Mouse (Mus musculus) thymus, postnatal 4 days (tissue): ENCODE results near the gene Tspan9.

ENCODE experiments used
- DNase-seq: peaks from one replicate; pipeline ENCODE4 v3.0.0; 2021

Tspan9 gene

GRCm38 (mm10) chr6:128075453-128076003 is 67.9 kb downstream of the Tspan9 start:
- no peak for DNase-seq

DNA sequence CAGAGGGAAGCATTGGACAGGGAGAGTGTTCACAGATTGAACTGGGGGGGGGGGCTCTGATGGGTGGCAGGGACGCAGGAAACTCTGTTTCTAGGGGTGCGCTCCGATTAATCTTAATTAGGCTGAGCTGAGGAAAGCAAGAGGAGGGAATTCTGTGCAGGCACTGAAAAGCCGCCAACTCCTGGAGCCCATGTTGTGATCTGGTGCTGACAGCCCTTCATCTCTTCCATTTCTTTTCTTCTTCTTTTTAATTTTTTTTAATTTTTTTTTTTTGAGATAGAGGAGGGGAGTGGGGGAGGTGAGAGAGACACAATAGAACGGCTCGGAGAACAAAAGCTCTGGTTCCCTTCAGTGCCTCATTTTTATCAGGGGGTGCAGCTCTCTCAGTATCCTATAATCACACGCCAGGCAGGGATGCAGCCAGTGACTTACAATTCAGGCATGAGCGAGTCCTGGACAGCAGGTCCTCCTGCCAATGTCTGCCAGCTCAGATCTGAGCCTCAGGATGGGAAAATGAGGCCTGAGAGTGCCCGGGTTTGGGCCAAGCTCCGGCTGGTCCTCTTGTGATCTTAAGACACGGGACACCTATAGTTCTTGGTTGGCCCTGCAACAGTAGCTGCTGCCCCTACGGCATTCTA is 72.4 kb downstream of the Tspan9 start:
- no peak for DNase-seq

DNA sequence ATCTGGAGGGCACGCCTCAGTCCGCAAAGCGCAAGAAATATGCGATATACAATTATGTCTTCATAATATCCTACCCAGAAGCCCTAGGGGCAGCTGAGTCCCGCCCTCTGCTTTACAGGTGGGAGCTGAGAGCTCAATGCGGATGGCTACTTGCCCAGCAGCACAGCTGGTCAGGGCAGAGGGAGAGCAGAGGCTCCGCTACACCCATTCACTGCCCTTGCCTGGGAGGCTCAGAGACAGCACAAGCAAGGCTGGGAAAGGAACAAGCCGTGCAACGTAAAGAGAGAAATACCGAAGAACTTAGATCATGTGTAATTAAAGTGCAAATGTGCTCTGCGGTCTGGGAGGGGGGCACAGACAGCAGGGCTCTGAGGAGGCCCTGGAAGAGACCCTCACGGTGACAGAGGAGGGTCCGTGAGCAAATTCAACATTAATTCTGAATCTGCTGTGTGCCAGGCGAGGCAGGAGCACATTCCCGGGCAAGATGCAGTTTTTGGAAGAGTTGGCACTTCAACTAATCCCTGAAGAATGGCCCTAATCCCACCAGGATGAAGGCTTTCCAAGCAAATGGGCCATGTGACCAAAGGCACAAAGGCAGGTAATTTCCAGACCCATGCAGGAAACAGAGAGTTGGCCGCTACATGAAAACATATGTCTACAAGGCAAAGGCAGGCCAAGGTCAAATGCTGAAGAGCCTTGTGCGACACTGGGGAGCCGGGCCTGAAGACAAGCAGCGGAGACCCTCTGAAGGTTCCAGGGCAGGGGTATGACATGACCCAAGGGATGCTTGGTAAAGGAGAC is 73.1 kb downstream of the Tspan9 start:
- no peak for DNase-seq

- DNase-seq = no peak
Measured at GRCm38 (mm10) chr6:128068144-128068543, 75.2 kb downstream of the Tspan9 start.

DNA sequence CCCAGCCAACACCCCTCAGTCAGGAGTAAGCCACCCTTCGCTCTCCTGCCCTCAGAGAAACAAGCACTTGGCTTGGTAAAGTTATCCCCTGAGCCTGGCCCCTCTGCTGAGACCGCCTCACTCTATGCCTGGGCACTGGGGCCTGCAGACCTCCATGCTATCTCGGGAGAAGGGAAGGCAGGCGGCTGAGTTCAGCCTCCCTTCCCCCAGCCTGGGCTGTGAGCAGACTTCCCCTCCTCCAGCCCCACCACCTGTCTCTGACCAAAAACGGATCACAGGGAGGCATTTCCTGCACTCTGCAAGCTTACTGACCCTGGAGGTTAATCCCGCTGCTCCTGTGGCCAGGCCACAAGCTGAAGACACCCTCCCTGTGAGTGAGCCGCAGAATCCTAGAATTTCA is 77.4 kb downstream of the Tspan9 start:
- peak; percentile 26 for DNase-seq

GRCm38 (mm10) chr6:128063501-128063900 is 79.9 kb downstream of the Tspan9 start:
- peak; percentile 50 for DNase-seq

- DNase-seq = no peak
Measured at GRCm38 (mm10) chr6:128062784-128063183, 80.6 kb downstream of the Tspan9 start.

GRCm38 (mm10) chr6:128062216-128062615 is 81.2 kb downstream of the Tspan9 start:
- DNase-seq = no peak

GRCm38 (mm10) chr6:128061342-128061741 is 82.1 kb downstream of the Tspan9 start:
- DNase-seq = no peak

- no peak for DNase-seq
Measured at GRCm38 (mm10) chr6:128058570-128058969, 84.8 kb downstream of the Tspan9 start.

DNA sequence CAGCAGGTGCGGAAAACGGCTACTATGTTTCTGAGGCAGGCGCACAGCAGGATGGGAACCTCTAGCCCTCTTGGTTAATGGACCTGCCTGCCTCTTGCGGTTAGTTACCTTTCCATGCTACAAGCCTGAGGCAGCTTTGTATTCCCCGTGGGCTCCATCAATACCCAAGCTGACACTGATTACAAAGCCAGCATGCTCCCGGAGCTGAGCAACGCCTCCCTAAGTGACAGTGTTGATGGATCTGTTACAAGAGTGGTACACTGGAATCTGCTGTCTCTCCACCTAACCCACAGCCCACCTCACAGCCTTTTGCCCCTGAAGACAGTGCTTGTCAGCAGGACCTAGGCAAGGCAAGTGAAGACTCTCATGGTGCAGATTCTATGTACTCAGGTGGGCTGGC is 85.2 kb downstream of the Tspan9 start:
- no peak for DNase-seq

DNA sequence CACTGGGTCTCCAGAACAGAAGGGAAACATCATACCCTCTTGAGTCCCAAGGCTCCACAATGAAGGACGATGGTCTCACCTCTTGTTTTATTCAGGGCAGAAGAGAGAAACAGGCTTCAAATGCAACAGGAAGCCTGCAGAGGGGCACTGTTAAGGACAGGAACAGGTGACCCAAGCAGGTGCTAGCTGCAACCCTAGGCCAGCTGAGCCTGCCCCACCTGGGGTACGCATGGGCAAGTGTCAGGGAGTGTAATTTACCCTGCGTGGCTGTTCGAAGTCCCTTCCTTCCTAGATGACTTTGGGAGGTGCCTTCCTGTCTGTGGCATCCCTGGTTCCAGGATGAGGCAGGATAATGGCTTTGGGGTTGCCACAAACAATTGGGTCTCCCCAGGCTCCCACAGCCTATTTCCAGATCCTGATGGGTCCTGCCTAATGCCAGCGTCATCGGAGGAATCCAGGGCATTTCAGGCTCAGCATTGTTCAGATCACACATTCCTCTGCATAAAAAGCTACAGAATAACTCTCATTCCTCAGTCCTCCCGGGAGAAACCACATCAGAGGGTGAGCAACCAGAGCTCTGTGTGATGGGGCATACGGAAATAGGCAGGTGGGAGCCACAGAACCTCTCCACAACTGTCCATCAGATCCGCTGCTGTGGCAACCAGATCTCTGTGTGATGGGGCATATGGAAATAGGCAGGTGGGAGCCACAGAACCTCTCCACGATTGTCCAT is 90.2 kb downstream of the Tspan9 start:
- DNase-seq = no peak

DNA sequence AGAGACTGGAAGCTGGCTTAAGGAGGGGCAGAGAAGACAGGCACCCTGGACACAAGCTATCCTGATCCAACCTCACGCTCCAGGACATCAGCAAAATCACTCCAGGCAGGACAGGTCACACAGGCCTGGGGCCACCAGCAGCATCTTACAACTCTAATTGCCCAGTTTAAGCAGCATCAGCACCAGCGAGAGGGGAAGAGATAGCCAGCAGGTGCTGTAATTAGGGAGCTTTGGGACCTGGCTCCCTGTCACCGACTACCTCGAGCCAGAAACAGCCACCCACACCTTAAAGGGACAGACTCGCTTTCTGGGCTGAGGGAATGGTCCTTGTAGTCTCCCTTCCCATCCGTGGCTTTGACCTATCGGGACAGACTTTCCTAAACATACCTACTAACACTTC is 95.7 kb downstream of the Tspan9 start:
- no peak for DNase-seq

DNA sequence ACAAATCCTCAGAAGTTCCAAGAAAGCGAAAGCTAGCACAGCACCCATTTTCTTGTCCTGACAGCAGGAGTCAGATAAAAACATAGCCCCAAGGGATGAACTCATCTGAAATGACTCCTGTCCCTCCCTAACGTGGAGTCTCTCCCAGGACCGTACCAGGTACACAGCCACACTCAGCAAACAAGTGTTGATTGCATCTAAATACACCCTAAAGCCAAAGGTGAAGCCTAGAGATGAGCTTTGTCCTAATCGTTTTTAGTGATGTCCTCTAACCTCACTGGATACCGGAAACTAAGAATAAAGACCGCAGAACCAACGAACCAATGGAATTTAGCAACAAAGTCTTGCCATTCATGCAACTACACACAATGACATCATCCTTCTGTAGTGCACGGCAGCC is 96.2 kb downstream of the Tspan9 start:
- DNase-seq = no peak

DNA sequence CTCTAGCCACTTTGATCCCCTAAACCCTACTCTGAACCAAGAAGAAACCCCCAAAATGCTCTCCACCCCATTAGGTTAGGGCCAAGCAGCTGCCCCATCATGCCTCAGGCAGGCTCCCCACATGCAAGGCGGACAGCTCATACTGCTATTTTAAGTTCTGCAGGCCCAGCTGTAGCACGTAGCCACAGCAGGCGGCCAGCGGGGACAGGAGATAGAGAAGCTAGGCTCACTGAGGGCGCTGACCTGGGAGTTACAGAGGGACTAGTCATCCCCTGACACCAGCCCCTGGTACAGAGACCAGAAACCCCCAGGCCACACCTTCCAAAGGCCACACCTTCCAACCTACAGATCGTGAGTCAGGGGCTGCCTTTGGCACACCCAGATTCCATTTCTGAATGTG is 96.6 kb downstream of the Tspan9 start:
- DNase-seq = no peak

DNA sequence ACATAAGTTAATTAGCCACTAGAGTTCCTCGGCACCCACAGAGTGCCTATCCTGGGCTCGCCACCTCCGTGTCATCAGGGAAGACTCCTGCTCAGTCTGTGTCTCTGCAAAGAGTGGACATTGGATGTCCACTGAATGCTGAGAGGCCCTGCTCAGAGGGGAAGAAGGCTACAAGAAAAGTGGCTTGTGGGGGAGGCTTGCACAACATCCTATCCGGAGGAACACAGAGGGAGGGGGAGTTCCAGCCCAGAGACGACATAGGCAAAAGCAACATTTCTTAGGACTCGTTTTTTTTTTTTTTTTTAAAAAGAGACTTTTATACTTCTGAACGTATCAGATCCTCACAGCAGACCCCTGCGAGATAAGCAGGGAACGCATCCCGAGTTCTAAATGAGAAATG is 98.7 kb downstream of the Tspan9 start:
- DNase-seq = no peak

- no peak for DNase-seq
Measured at GRCm38 (mm10) chr6:128043486-128043885, 99.9 kb downstream of the Tspan9 start.

GRCm38 (mm10) chr6:128041836-128042235 is 101.6 kb downstream of the Tspan9 start:
- no peak for DNase-seq

- no peak for DNase-seq
Measured at GRCm38 (mm10) chr6:128039077-128039766, 104.2 kb downstream of the Tspan9 start.

DNA sequence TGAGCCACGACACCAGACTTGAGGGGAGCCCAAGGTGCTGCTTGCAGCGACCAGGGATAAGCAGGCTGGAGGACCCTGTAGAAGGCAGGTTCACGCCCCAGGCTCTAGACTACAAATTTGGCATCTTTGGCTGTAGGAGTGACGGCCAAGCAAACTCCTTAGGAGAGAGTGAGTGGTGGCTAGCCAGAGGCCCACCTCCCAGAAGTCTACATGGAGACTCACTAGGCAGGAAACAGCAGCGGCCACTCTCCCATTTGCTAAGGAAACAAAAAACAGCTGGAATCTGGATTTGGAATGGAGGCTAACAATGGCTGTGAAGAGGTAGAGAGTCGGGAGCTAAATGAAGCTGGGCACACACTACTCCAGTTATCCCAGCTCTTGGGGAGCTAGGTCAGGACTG is 104.8 kb downstream of the Tspan9 start:
- DNase-seq = no peak

GRCm38 (mm10) chr6:128036597-128036996 is 106.8 kb downstream of the Tspan9 start:
- DNase-seq = no peak

- DNase-seq = peak; percentile 42
Measured at GRCm38 (mm10) chr6:128035930-128036309, 107.5 kb downstream of the Tspan9 start.
